Mouse (Mus musculus) testis, postnatal 10 days (tissue): ENCODE data around the gene Zfp27.
"Not testable (repeated sequence)": the region's sequence is repeated elsewhere in the genome, so short reads cannot be mapped to it uniquely, and the experiment has no call there.

Experiments
- DNase-seq: peaks from one replicate; pipeline ENCODE4 v3.0.0; 2021; ENCODE audit warnings: low spot score

The Zfp27 gene

DNA sequence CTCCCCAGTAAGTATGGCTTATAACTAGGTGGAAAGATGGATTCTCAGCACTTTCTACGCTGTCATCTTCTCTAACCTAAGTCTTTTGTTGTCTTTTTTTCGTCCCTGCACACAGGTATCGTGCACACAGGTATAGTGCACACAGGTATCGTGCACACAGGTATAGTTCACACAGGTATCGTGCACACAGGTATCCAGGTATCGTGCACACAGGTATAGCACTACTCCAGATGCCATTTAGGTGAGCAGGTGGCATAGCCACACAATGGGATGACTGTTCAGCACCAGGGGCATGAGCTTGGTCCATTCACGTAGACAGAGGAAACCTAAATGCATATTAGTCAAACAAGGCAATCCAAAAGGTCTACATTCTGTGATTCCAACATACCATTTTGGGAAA lies 15.9 kb downstream of the Zfp27 start:
- DNase-seq: no peak

DNA sequence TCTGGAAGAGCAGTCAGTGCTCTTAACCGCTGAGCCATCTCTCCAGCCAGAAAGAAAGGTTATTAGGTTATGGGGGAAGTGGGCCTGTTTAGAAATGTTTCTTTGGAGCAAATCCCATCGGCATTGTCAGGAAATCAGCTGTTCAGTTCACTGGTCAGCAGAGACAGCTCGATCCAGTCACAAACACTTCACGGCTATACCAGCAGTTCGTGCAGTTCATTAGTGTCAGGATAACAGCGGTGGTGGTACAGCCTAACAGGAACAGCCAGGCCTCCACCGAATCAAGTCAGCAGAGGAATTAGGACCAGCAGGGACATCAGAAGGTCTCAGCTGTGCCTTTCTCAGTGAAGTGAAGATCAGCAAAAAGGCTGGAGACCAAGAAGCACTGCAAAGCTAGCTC lies 25.5 kb downstream of the Zfp27 start:
- DNase-seq: no peak

DNA sequence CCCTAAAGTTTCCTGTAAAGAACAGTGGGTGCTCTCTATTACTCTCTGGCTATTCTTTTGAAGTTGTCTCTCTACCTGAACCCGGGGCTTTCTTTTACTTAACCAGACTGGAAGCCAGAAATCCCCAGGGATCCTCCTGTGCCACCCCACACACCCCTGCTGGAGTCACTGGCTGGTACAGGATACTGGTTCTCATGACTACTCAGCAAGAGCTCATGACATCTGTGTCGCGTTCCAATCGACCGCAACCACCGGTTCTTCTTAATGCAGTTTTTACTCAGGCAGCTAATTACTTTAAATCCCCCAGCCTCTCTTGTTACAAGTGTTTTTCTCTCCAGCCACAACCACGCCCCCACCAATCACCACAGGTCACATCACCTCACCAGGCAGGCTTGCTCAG lies 26.3 kb downstream of the Zfp27 start:
- DNase-seq: no peak

DNA sequence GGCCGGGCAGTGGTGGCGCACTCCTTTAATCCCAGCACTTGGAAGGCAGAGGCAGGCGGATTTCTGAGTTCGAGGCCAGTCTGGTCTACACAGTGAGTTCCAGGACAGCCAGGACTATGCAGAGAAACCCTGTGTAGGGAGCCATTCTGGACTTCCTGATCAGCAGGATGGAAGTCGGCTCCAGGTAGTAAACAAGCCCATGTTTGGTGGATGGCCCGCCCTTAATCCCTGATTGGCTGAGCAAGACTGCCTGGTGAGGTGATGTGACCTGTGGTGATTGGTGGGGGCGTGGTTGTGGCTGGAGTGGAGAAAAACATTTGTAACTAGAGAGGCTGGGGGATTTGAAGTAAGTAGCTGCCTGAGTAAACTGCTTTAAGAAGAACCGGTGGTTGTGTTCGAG lies 28.8 kb downstream of the Zfp27 start:
- not testable (repeated sequence) for DNase-seq

DNA sequence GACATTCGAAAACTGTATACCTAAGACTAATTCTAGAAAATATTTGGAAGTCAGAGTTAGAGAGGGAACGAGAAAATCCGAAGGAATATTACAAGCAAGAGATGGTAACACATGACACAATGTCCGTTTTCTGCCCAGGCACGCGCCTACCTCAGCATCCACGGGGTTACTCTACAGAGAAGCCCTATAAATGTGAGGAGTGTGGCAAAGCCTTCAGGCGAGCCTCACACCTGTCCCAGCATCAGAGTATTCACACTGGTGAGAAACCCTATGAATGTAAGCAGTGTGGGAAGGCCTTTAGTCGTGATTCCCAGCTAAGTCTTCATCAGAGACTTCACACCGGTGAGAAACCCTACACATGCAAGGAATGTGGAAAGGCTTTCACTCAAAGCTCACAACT lies 32.1 kb downstream of the Zfp27 start:
- no peak for DNase-seq

DNA sequence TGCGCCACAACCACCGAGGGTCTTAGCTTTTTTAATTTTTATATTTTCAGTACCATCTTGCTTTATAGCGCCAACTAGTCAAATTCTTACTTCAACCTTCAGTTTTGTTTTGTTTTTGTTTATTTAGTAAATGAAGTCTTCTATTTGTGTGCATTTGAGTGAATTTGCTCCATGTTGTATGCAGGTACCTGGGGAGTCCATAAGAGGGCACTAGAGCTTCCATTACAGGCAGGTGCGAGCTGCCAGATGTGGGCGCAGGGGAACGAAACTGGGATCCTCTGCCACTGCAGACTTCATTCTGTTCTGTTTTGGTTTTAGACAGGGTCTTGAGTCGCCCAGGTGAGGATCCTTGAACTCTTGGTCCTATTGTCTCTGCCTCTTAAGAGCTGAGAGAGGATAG lies 44.7 kb downstream of the Zfp27 start:
- DNase-seq: no peak

DNA sequence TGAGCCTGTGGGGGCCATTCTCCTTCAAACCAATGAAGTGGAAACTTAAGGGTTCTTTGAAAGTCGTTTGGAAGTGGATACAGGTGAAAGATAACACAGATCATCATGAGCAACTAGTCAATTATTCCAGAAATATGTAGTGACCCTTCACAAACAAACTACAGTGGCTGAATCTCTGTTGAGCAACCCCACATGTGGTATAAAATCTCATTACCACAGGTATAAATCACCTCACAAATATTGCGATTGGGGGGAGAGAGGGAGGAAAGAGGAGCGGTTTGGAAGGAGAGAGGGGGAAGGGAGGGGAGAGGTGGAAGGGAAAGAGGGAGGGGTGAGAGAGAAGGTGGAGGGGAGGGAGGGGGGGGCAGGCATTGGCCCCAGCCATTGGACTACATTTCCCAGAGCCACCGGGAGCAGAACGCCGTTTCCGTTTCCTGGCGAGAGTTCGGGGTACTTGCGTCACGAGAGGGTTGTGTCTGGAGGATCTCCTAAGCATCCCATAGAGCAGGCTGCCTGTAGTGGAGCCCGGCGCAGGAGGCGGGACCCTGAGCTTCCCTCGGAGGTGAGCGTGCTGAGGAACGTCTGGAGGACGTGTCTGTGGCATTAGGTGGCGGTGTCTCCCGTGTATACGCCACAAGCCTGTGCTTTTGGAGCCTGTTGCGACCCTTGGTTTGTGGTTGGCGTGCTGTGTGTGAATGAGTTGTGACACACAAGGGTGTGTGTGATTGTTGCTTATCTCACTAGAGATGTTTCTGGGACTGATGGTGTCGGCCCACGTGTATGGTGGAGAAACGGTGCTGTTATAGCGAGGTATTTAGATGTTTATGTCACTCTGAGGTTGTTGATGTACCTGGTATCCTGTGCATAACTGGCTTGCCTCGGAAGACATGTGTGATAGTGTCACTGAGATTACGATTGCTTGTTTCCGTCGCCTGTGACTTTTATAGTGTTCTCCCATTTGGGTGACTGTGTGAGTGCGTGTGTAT lies 46.5 kb downstream of the Zfp27 start, which contains the start of gene Zfp420:
TSS of gene Zfp420 (plus strand) at position 448 of the 986 bp plus-strand sequence.
- peak; percentile 85 for DNase-seq

DNA sequence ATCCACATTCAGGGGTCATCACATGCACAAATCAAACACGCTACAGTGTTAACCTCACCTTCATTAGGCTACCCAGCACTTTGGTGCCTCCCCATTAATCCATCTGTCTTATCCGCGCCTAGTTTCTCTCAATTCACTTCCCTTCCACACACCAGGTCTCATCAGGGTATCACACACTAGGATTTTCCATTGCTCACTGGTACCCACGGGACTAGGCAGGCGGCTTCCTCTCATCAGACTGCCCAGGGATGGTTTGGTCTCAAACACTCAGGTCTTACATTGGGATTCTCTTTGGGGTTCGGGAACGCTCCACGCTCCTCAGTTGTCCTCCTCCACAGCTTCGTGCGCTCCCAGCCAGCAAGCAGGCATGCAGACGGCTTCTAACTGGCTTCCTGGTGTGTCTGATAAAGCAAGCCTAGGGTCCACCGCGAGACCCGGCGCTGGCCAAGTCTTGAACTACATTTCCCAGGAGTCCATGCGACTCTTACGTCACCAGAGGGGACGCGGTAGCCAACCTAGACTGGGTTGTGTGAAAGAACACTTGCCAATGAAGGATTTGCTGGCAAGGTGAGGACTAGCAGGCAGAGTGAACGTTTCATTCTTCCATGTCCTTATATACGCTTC lies 53.0 kb downstream of the Zfp27 start, which contains the start of gene Zfp940:
TSS of gene Zfp940 (minus strand) at position 451 of the 624 bp plus-strand sequence.
- peak; percentile 83 for DNase-seq

DNA sequence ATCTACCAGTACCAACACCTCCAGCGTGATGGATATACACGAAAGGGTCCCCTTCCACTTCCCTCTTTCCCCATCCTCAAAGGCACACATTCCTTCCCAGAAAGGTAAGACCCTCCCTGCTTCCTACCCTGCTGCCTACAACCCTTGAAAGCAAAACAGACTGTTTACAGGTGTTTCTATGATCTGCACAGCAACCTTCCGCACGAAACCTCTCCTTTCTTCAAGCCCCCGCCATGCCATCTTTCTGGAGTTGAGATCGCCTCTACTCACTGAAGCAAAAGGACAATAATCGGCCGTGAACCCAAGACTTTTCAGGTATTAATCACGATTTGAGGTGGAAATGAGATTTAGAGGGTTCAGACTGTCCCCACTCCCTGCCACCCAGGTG lies 53.5 kb downstream of the Zfp27 start:
- no peak for DNase-seq

DNA sequence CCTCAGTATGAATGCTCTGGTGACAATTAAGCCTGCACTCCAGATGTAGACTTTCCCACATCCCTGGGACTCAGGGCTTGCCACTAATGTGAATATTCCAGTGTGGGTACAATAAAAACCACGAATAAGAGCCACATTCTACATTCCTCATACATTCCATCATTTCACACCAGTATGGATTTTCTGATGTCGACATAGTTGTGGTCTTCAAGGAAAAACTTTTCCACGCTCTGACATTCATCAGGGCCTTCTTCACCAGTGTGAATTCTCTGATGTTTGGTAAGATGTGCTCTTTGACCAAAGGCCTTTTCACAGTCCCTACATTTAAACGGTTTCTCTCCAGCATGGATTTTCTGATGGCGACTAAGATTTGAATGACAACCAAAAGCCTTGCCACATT lies 61.8 kb downstream of the Zfp27 start:
- no peak for DNase-seq
